Mouse (Mus musculus) hindbrain, embryonic 14.5 days (tissue): ENCODE measurements at regions not wholly inside any gene's neighbourhood (a gene's known extent, or its start where the extent isn't known, plus 50 kb on each side); places are given as distances from the start of the nearest gene placed in this dataset.

Experiments
- ATAC-seq: fragments of 200-750 bp; cut with Nextera tagmentation; 2 replicates; pipeline ENCODE4 v1.8.0; 2017; ENCODE audit warnings: moderate number of reproducible peaks, mild to moderate bottlenecking, moderate TSS enrichment, moderate library complexity; ENCODE audit not compliant: low FRiP score
- DNase-seq: peaks from one replicate; pipeline ENCODE4 v3.0.0-alpha.2; 2015; ENCODE audit warnings: low spot score
- H3K27ac ChIP-seq: fragments of 300-500 bp; sonication (generic); 2 replicates; pipeline ENCODE4 v1.5.1; 2014; ENCODE audit warnings: mild to moderate bottlenecking, moderate library complexity
- H3K27me3 ChIP-seq: fragments of 300-500 bp; sonication (generic); 2 replicates; pipeline ENCODE4 v1.6.1; 2014; ENCODE audit warnings: mild to moderate bottlenecking, low read length, mixed read lengths; ENCODE audit not compliant: control insufficient read depth, insufficient read depth
- H3K36me3 ChIP-seq: fragments of 300-500 bp; sonication (generic); replicated peaks from 2 replicates; pipeline ENCODE4 v1.6.1; 2014; ENCODE audit not compliant: control insufficient read depth, insufficient read depth
- H3K4me1 ChIP-seq: fragments of 300-500 bp; sonication (generic); replicated peaks from 2 replicates; pipeline ENCODE4 v1.6.1; 2014; ENCODE audit warnings: antibody characterized with exemption, low read length, mixed read lengths; ENCODE audit not compliant: control insufficient read depth, insufficient read depth
- H3K4me2 ChIP-seq: fragments of 300-500 bp; sonication (generic); replicated peaks from 2 replicates; pipeline ENCODE4 v1.6.1; 2014; ENCODE audit warnings: mild to moderate bottlenecking, moderate library complexity
- H3K4me3 ChIP-seq: fragments of 300-500 bp; sonication (generic); replicated peaks from 2 replicates; pipeline ENCODE4 v1.5.1; 2014; ENCODE audit warnings: mild to moderate bottlenecking, low read length
- H3K9ac ChIP-seq: fragments of 300-500 bp; sonication (generic); 2 replicates; pipeline ENCODE4 v1.6.1; 2014
- H3K9me3 ChIP-seq: fragments of 300-500 bp; sonication (generic); 2 replicates; pipeline ENCODE4 v1.6.1; 2016; ENCODE audit warnings: low read length; ENCODE audit not compliant: control insufficient read depth
- WGBS: fragments of 180-500 bp; shearing (Covaris S2); extraction: QIAGEN DNeasy Blood & Tissue Kit; methylation state at CpG from one replicate; pipeline ENCODE4 v1.1.7; 2014; 5-methylcytosine and 5-hydroxymethylcytosine counted together

DNA sequence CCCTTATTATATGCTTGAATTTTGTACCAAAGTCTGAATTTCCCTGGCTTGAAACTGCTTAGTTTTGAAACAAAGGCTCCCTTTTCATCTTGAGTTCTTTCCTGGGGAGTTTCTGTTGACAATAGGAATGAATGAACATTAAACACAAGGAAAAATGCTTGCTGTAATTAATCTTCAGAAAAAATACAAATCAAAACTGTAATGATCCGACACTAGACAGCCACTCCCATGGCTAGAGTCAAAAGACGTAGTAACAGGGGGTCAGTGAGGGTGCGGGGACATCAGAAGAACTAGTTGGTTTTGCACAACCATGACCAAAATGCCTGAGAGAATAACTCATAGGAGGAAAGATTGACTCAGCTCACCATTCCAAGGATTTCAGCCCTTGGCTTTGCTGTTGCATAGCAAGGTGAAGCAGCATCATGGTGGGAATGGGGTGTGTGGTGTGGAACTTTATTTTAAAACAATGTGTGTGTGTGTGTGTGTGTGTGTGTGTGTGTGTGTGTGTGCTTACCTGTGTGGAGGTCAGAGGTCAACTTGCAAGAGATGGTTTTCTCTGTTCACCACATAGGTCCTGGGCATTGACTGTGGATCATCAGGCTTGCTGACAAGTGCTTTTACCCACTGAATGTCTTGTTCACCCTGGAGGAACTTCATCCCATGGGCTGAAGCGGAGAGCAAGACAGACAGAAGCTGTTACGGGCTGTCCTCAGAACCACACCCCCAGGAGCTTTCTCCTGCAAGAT is 63.2 kb upstream of the Agps start:
- Histone ChIP-seq H3K9ac (no peak overlapping the region), H3K4me1 (peaks cover 4% of the 10 kb centered on the region; the same call in 1 of the 2 replicates), H3K9me3 (no peaks in the 10 kb centered on the region), H3K4me3 (no peak overlapping the region), H3K4me2 (no peak overlapping the region), H3K27ac (no peak overlapping the region), H3K27me3 (no peaks in the 10 kb centered on the region), H3K36me3 (no peaks in the 10 kb centered on the region)
- DNase-seq, result no peak
- no peak for ATAC-seq
- 58% methylated on average over 5 of the region's 5 CpGs for WGBS

DNA sequence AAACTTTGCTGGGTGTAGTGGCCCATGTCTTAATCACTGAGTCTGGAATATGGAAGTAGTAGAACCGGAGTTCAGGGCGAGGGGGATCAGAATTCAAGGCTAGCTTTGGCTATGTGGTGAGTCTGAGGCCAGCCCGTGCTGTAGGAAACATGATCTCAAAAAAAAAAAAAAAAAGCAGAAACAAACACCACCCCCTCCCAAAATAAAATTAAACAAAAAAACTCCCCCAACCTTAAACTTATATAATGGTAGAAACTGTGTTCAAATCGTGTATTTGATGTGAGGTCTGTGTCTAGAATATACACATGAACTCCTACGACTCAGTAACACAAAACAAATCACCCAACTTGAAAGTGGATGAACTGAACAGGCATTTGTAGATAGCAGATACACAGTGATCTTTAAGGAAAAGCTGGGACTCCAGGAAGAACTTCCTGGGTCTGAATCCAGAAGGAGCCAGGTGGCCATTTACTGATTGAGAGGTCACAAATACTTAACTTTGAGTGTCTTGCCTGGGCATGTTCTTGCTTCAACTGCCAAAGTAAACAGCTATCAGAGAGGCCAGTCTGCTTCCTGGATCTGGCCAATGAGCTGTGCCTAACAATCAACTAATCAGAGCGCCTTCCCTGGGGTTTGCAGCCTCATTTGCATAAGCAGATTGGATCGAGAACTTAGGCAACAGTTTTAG is 63.6 kb upstream of the Nfe2l2 start:
- H3K36me3 ChIP-seq, result no peaks in the 10 kb centered on the region

DNA sequence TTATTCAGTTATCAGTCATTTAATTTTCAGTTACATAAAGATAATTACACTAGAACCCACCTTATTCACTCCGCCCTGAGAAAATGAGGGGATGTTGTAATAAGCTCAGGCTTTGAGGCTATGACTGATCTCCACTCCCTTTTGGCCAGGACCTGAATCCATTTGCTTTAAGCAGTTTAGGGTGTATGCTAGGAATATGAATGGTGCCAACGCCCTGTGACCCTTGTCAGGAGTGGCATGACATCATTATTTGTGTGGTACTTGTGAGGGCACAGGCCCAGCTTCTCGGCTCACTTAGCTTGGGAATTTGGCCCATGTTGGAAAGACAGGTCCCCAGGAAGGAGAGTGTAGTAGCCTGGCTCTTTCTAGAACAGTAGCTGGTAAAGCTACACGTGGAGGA is 61.0 kb upstream of the Nfe2l2 start:
- Histone ChIP-seq H3K27ac (no peak overlapping the region), H3K27me3 (no peaks in the 10 kb centered on the region), H3K4me1 (peaks cover 4% of the 10 kb centered on the region; the same call in 1 of the 2 replicates), H3K9me3 (no peaks in the 10 kb centered on the region), H3K4me3 (no peak overlapping the region), H3K9ac (no peak overlapping the region), H3K4me2 (no peak overlapping the region), H3K36me3 (no peaks in the 10 kb centered on the region)
- 85% methylated on average over 4 of the region's 4 CpGs for WGBS
- no peak for DNase-seq
- no peak for ATAC-seq

More for the DNA sequence above, 63.6 kb upstream of the Nfe2l2 start:
- no peak overlapping the region for H3K9ac ChIP-seq
- ATAC-seq (0 out of 2 replicates have a peak, but pooled peaks have one; percentile 53), DNase-seq (peak; percentile 72)
- no peaks in the 10 kb centered on the region for H3K9me3 ChIP-seq
- no peaks in the 10 kb centered on the region for H3K27me3 ChIP-seq
- peaks cover 4% of the 10 kb centered on the region; the same call in 1 of the 2 replicates for H3K4me1 ChIP-seq
- no peak overlapping the region for H3K4me2 ChIP-seq
- no peak overlapping the region for H3K27ac ChIP-seq
- no peak overlapping the region for H3K4me3 ChIP-seq
- 58% methylated on average over 7 of the region's 7 CpGs for WGBS

DNA sequence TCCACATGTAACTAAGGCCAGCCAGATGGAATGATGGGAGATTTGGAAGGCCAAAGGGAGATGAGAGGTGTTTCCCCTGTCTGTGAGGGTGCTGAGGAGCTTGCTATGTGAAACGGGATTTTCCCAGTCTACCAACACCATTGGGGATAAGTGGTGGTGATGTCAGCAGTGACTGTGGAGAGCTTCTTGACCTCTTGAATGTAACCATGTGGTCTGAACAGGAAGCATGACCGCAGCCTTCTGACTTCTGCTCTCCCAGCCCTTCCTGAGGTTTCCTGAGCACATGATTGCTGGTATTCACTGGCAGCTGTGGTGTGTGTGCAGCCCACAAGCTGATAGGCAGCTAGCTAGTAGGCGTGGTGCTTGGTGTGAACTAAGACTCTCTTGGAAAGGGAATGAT is 58.8 kb upstream of the Nfe2l2 start:
- Histone ChIP-seq H3K27ac (no peak overlapping the region), H3K27me3 (no peaks in the 10 kb centered on the region), H3K4me2 (no peak overlapping the region), H3K9ac (no peak overlapping the region), H3K36me3 (no peaks in the 10 kb centered on the region), H3K9me3 (no peaks in the 10 kb centered on the region), H3K4me3 (no peak overlapping the region), H3K4me1 (peaks cover 4% of the 10 kb centered on the region; the same call in 1 of the 2 replicates)
- ATAC-seq (no peak), DNase-seq (no peak)
- WGBS, result 83% methylated on average over 3 of the region's 3 CpGs

GRCm38 (mm10) chr2:75762030-75762429 is 57.6 kb upstream of the Nfe2l2 start:
- 91% methylated on average over 5 of the region's 5 CpGs for WGBS
- no peak overlapping the region for H3K4me3 ChIP-seq
- ATAC-seq (no peak), DNase-seq (no peak)
- no peak overlapping the region for H3K9ac ChIP-seq
- no peaks in the 10 kb centered on the region for H3K36me3 ChIP-seq
- H3K27me3 ChIP-seq, result no peaks in the 10 kb centered on the region
- no peak overlapping the region for H3K27ac ChIP-seq
- no peaks in the 10 kb centered on the region for H3K4me1 ChIP-seq
- H3K4me2 ChIP-seq, result no peak overlapping the region
- H3K9me3 ChIP-seq, result no peaks in the 10 kb centered on the region

DNA sequence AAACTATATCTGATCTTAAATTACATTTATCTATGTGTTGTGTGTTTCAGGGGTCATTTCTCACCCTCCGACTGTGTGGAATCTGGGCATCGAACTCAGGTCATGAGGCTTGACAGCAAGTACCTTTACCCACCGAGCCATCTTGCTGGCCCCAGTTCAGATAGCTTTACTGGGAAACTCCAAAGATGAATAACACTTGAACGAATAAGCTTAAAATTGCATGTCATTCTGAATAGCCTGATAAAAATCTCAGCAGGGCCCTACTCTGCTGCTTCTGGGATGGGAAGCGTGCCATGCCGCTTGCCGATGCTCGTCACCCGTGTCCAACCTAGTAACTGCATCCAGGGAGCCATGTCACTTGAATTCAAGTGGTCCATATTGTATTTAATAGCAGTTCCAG is 57.2 kb upstream of the Nfe2l2 start:
- Histone ChIP-seq H3K9me3 (no peaks in the 10 kb centered on the region), H3K4me1 (no peaks in the 10 kb centered on the region)
- WGBS, result 86% methylated on average over 9 of the region's 9 CpGs

DNA sequence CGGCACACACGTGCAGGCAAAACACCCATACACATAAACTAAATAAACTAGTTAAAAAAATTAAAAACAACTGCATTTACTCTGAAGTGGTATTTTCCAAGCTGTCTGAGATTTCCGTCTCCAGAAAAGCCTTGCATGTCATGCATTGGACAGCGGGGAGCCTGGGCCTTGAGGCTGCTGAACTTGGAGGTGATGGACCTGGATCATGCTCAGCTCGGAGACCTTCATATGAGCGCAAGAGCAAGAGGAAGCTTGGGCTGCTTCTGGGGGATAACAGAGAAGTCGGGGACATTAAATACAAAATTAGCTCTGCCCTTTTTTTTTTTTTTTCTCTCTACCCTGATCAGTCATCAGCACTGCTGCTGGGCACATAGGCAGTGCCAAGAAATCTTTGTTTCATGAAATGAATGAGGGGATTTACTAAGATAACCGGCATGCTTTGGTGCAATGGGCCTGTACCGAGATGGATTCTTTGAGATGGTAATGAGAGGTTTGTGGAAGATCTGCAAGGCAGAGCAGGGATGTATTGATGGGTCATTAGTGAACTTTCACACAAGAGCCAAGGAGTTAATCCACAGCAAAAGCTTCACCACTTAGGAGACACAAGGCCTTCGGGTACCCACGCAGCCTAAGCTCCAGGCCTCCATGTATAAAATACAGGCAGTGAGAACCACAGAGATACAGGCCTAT is 54.9 kb upstream of the Nfe2l2 start:
- no peak for ATAC-seq
- H3K4me2 ChIP-seq, result no peak overlapping the region
- no peaks in the 10 kb centered on the region for H3K36me3 ChIP-seq
- WGBS, result 70% methylated on average over 11 of the region's 11 CpGs
- DNase-seq, result no peak
- H3K27ac ChIP-seq, result no peak overlapping the region
- H3K9me3 ChIP-seq, result no peaks in the 10 kb centered on the region
- H3K9ac ChIP-seq, result no peak overlapping the region
- H3K4me1 ChIP-seq, result no peaks in the 10 kb centered on the region
- no peak overlapping the region for H3K4me3 ChIP-seq
- H3K27me3 ChIP-seq, result no peaks in the 10 kb centered on the region

More for the DNA sequence above, 57.2 kb upstream of the Nfe2l2 start:
- Histone ChIP-seq H3K4me2 (no peak overlapping the region), H3K27ac (no peak overlapping the region), H3K27me3 (no peaks in the 10 kb centered on the region), H3K9ac (no peak overlapping the region), H3K4me3 (no peak overlapping the region), H3K36me3 (no peaks in the 10 kb centered on the region)
- ATAC-seq (no peak), DNase-seq (no peak)

GRCm38 (mm10) chr2:75758277-75758676 is 53.8 kb upstream of the Nfe2l2 start:
- H3K36me3 ChIP-seq, result no peaks in the 10 kb centered on the region
- H3K27me3 ChIP-seq, result no peaks in the 10 kb centered on the region
- DNase-seq, result no peak
- no peak overlapping the region for H3K4me2 ChIP-seq
- 92% methylated on average over 6 of the region's 6 CpGs for WGBS
- H3K9ac ChIP-seq, result no peak overlapping the region
- no peak overlapping the region for H3K27ac ChIP-seq
- ATAC-seq, result no peak
- H3K9me3 ChIP-seq, result no peaks in the 10 kb centered on the region
- H3K4me3 ChIP-seq, result no peak overlapping the region
- no peaks in the 10 kb centered on the region for H3K4me1 ChIP-seq
